ENCODE assay signal across 18 mouse cellular contexts in the genomic region with DNA sequence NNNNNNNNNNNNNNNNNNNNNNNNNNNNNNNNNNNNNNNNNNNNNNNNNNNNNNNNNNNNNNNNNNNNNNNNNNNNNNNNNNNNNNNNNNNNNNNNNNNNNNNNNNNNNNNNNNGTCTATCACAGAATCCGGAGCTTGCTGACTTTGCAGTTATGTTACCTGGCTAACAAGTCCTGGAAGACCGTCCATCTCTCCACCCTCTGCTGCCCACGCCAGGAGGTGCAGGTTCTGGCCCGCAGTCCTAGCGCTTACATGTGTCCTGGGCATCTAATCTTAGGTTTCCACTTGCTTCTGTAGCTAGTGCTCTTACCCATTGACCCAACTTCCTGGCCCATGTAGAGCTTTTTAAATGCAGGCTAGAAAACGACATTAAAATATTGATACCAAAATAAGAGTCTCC.
"Had no signal": no experiment of that assay in that cellular context is flagged by ENCODE, and none has a peak within 500 bp of the region (broad histone marks: within the 10 kb centered on the region; RNA-seq: fewer than 3 reads in every experiment).

No protein-coding gene starts in this region.

- DNase-seq: lung, embryonic 14.5 days; lung, postnatal 10 days; lung, postnatal 4 days; midbrain, embryonic 14.5 days; retina, postnatal 1 day; right cerebral cortex, adult 18-20 months; right cerebral cortex, postnatal 25 days; right cerebral cortex, postnatal 4 days; spleen, adult 18-20 months; thymus, adult 18-20 months; thymus, postnatal 14 days; thymus, postnatal 36 days had no signal

- H3K4me1 ChIP-seq: midbrain, embryonic 12.5 days; neural tube, embryonic 15.5 days had no signal

- H3K9ac ChIP-seq: lung, embryonic 14.5 days; midbrain, embryonic 12.5 days; neural tube, embryonic 13.5 days; neural tube, embryonic 15.5 days had no signal

- H3K4me3 ChIP-seq: midbrain, embryonic 10.5 days; midbrain, embryonic 12.5 days; myocyte; neural tube, embryonic 13.5 days; neural tube, embryonic 15.5 days had no signal

- H3K27ac ChIP-seq: midbrain, embryonic 10.5 days; midbrain, embryonic 12.5 days; neural tube, embryonic 13.5 days; neural tube, embryonic 15.5 days had no signal

- H3K36me3 ChIP-seq: midbrain, embryonic 10.5 days; midbrain, embryonic 12.5 days; neural tube, embryonic 13.5 days; neural tube, embryonic 15.5 days had no signal

- H3K27me3 ChIP-seq: neural tube, embryonic 15.5 days had no signal

- ATAC-seq: midbrain, embryonic 16.5 days had no signal
